Mouse (Mus musculus) brain, embryonic 18.5 days (tissue): Measurements from ENCODE around the gene Maoa.

ENCODE experiments used
- DNase-seq: peaks from one replicate; pipeline ENCODE4 v3.0.0-alpha.2; 2012; ENCODE audit warnings: low read depth, low spot score

Gene Maoa

GRCm38 (mm10) chrX:16619034-16619929, at the start of gene Maoa:
Gene Maoa, plus strand, starts transcription at chrX:16619698.
- peak; percentile 74 for DNase-seq

- DNase-seq: peak; percentile 82
Observed at GRCm38 (mm10) chrX:16618225-16619033, 1.1 kb upstream of the Maoa start.

GRCm38 (mm10) chrX:16656511-16656910, 37.0 kb downstream of the Maoa start:
- no peak for DNase-seq

GRCm38 (mm10) chrX:16706094-16706493, 86.6 kb downstream of the Maoa start:
- no peak for DNase-seq

GRCm38 (mm10) chrX:16714033-16714432, 94.5 kb downstream of the Maoa start:
- no peak for DNase-seq
